Mouse (Mus musculus): ENCODE data around the gene Rpl23a.
A peak's percentile ranks its signal among the peaks of the same experiment; 100 is the strongest.

The Rpl23a gene

DNA sequence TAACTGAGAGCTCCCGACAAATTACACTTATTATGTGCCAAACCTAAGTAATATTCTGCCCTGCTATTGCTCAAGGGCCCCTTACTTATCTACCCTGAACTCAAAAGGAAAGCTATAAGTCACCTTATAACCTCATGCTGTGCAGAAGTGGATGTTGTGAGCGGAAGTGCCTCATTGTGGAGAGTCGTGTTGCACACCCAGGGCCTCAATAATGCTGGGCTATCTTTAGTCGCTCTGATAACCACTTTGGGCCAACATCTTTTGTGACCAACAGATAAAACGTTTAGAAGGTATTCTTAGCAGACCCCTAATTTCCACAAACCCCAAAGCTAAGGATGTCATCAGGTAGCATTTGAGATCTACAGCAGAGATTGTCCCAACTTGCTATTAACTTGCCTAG, 42.7 kb downstream of the Rpl23a start:
- DNase-seq = no peak

DNA sequence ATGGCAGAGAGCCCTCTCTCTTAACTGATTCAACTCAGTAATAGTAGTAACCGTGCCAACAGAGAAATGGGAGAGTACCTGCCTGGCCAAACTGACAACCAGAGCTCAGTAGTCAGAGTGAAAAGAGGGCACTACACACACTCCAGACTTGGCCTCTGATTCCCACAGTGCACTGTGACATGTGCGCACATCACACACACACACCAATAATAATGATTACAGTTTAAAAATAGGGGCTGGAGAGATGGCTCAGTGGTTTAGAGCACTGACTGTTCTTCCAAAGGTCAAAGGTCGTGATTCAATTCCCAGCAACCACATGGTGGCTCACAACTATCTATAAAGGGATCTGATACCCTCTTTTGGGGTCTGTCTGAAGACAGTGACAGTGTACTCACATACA, 45.4 kb downstream of the Rpl23a start:
- peak; percentile 55 for DNase-seq

GRCm38 (mm10) chr11:78137584-78137983, 45.8 kb downstream of the Rpl23a start:
- DNase-seq = peak; percentile 80

- no peak for DNase-seq
Observed at GRCm38 (mm10) chr11:78136132-78136531, 47.3 kb downstream of the Rpl23a start.

GRCm38 (mm10) chr11:78135314-78135713, 48.1 kb downstream of the Rpl23a start:
- peak; percentile 49 for DNase-seq

DNA sequence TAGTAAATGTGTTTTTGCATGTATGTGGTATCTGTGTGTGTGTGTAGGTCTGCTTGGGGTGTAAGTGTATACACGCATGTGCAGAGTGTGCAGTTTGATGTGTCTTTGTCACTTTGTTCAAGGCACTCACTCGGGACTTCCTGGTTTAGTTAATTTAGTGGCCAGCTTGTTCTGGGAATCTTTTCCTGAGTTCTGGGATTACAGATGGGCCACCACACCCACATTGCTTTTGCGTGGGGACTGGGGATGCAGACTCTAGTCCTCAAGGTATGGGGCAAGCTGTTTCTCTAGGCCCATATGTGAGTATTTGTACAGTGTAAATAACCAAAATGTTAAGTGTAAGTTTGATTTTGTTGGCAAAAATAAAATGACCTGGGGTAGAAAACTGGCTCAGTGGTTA, 49.0 kb downstream of the Rpl23a start:
- DNase-seq = no peak

DNA sequence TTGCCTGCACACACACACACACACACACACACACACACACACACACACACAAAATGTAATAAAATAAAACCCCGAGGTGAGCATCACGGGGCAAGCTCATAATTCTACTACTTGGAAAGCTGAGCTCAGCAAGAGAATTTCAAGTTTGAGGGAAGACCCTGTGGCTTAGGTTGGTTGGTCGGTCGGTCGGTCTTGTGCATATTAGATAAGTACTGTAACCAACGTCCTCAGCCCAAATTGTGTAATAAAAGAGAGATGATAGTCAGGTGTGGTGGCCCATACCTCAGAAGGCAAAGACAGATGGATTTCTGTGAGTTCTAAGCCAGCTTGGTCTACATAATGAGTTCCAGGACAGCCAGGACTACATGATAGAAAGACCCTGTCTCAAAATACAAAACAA, 49.5 kb downstream of the Rpl23a start:
- no peak for DNase-seq

All from kidney, adult 9 months (tissue).